Mouse (Mus musculus) megakaryocyte, embryonic 14.5 days (primary cell): Measurements from ENCODE around the gene Pdlim7. TPM values are rescaled to one million over a fixed set of nuclear protein-coding genes. Genes with fewer than 3 reads are reported as not detected.

ENCODE experiments used
- H3K27me3 ChIP-seq: replicated peaks from 2 replicates; pipeline ENCODE3; 2012; ENCODE audit warnings: inconsistent platforms
- H3K36me3 ChIP-seq: replicated peaks from 2 replicates; pipeline ENCODE3; 2012; ENCODE audit warnings: low read length, inconsistent platforms, mixed read lengths
- H3K4me1 ChIP-seq: 2 replicates; pipeline ENCODE4 v1.6.1; 2012; ENCODE audit warnings: inconsistent platforms
- H3K4me3 ChIP-seq: replicated peaks from 2 replicates; pipeline ENCODE3; 2012; ENCODE audit warnings: moderate library complexity, mild to moderate bottlenecking, inconsistent platforms
- H3K9me3 ChIP-seq: 2 replicates; pipeline ENCODE4 v1.6.1; 2012; ENCODE audit warnings: inconsistent platforms
- FLI1 ChIP-seq: IDR thresholded peaks from 2 replicates; pipeline ENCODE4 v1.6.1; 2012; ENCODE audit warnings: low read length, inconsistent platforms, mixed read lengths
- GATA1 ChIP-seq: IDR thresholded peaks from 3 replicates; pipeline ENCODE4 v1.6.1; 2012; ENCODE audit warnings: mixed read lengths, low read length, inconsistent platforms, borderline replicate concordance
- polyA plus RNA-seq: library from polyadenylated mRNA; stranded (reverse); fragments of >175 nt; gene quantifications from 2 replicates; pipeline ENCODE4 v1.2.3, GENCODE M21; 2012; ENCODE audit warnings: low replicate concordance; ENCODE audit not compliant: insufficient read depth

Gene Pdlim7
- polyA plus RNA-seq, 1 experiment: 681 TPM

- Histone ChIP-seq H3K4me1 (peaks cover 54% of the 10 kb centered on the region), H3K36me3 (no peaks in the 10 kb centered on the region), H3K9me3 (peaks cover 12% of the 10 kb centered on the region), H3K4me3 (peak overlapping the region; percentile 94), H3K27me3 (peaks cover 99% of the 10 kb centered on the region)
- TF ChIP-seq GATA1: no peak
- no peak for TF ChIP-seq FLI1
Observed at GRCm38 (mm10) chr13:55471156-55471818, 42.2 kb downstream of the Pdlim7 start.

GRCm38 (mm10) chr13:55470372-55470771 lies 43.1 kb downstream of the Pdlim7 start:
- H3K4me1 ChIP-seq: peaks cover 64% of the 10 kb centered on the region
- peaks cover 97% of the 10 kb centered on the region for H3K27me3 ChIP-seq
- H3K36me3 ChIP-seq: no peaks in the 10 kb centered on the region
- H3K9me3 ChIP-seq: peaks cover 5% of the 10 kb centered on the region
- TF ChIP-seq GATA1: no peak
- TF ChIP-seq FLI1: no peak
- no peak overlapping the region for H3K4me3 ChIP-seq

- TF ChIP-seq FLI1 (no peak), GATA1 (no peak)
- Histone ChIP-seq H3K4me3 (no peak overlapping the region), H3K27me3 (peaks cover 93% of the 10 kb centered on the region), H3K9me3 (no peaks in the 10 kb centered on the region), H3K36me3 (no peaks in the 10 kb centered on the region), H3K4me1 (peaks cover 77% of the 10 kb centered on the region)
Observed at GRCm38 (mm10) chr13:55468851-55469560, 44.5 kb downstream of the Pdlim7 start.

GRCm38 (mm10) chr13:55465830-55466440 lies 47.5 kb downstream of the Pdlim7 start:
- Histone ChIP-seq H3K27me3 (peaks cover 70% of the 10 kb centered on the region), H3K4me1 (peaks cover 74% of the 10 kb centered on the region), H3K4me3 (peak overlapping the region; percentile 59), H3K36me3 (peaks cover 25% of the 10 kb centered on the region), H3K9me3 (no peaks in the 10 kb centered on the region)
- no peak for TF ChIP-seq GATA1
- no peak for TF ChIP-seq FLI1

- peaks cover 67% of the 10 kb centered on the region for H3K4me1 ChIP-seq
- TF ChIP-seq FLI1 (no peak), GATA1 (no peak)
- H3K36me3 ChIP-seq: peaks cover 33% of the 10 kb centered on the region
- peaks cover 63% of the 10 kb centered on the region for H3K27me3 ChIP-seq
- peak overlapping the region; percentile 92 for H3K4me3 ChIP-seq
- no peaks in the 10 kb centered on the region for H3K9me3 ChIP-seq
Observed at GRCm38 (mm10) chr13:55465184-55465583, 48.3 kb downstream of the Pdlim7 start.

GRCm38 (mm10) chr13:55464027-55464884 lies 49.2 kb downstream of the Pdlim7 start, which contains the start of gene Prr7:
Gene Prr7, plus strand, starts transcription at chr13:55464267.
- peak within 1 kb of the TSS; percentile 92 for H3K4me3 ChIP-seq

GRCm38 (mm10) chr13:55463399-55464026 lies 50.0 kb downstream of the Pdlim7 start:
- peaks cover 57% of the 10 kb centered on the region for H3K4me1 ChIP-seq
- no peaks in the 10 kb centered on the region for H3K9me3 ChIP-seq
- peak overlapping the region; percentile 92 for H3K4me3 ChIP-seq
- no peak for TF ChIP-seq FLI1
- no peak for TF ChIP-seq GATA1
- H3K27me3 ChIP-seq: peaks cover 47% of the 10 kb centered on the region
- H3K36me3 ChIP-seq: peaks cover 49% of the 10 kb centered on the region

More at GRCm38 (mm10) chr13:55464027-55464884, 49.2 kb downstream of the Pdlim7 start, which contains the start of gene Prr7:
- TF ChIP-seq FLI1 (no peak), GATA1 (no peak)
- Histone ChIP-seq H3K27me3 (peaks cover 54% of the 10 kb centered on the region), H3K36me3 (peaks cover 42% of the 10 kb centered on the region), H3K4me1 (peaks cover 62% of the 10 kb centered on the region), H3K9me3 (no peaks in the 10 kb centered on the region)

- Histone ChIP-seq H3K4me1 (peaks cover 53% of the 10 kb centered on the region), H3K27me3 (peaks cover 41% of the 10 kb centered on the region), H3K9me3 (no peaks in the 10 kb centered on the region), H3K4me3 (no peak overlapping the region), H3K36me3 (peaks cover 55% of the 10 kb centered on the region)
- TF ChIP-seq FLI1 (no peak), GATA1 (no peak)
Observed at GRCm38 (mm10) chr13:55462965-55463364, 50.5 kb downstream of the Pdlim7 start.
